In the genomic region with DNA sequence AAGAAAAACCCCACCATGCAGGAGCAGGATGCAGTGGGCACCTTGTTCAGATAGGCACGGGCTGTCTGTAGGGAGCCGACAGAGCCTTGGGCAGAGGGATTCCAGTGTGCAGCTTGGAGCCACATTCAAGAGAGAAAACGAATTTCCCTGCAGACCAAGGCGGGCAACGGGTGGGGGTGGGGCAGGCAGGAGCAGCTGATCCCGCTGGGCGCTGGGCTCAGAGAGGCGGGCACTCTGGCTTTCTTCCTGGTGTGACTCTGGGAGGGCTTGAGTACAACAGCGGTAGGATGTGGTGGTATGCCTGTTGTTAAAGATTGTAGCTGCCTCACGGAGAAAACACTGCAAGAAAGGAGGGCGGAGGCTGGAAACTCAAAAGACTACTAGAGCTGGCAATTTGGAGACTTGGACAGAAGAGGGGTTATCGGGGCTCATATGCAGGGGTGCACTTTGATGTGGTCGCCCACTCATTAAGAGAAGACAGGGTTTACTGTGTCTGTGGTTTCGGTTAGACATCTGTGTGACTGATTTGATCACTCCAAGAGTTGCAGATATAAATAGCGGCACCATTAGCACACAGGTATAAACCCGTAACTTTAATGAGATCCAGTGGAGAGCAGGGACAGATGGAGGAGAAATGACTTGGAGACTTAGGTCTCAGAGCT, we compare ENCODE assay signal across 8 mouse cellular contexts.
A peak's percentile ranks its signal among the peaks of the same experiment; 100 is the strongest.
DNase-seq lines count a peak whose midpoint lies in the region; ATAC-seq and TF ChIP-seq lines count a peak whose summit lies in the region.

No protein-coding gene starts in this region.

- no peaks in the 10 kb centered on the region; the same call in 1 of the 2 replicates for H3K27me3 ChIP-seq in forebrain, embryonic 12.5 days
- H3K27me3 ChIP-seq in limb, embryonic 15.5 days = 0 out of 2 replicates have a peak, but pooled peaks cover 4% of the 10 kb centered on the region
- H3K27me3 ChIP-seq in stomach, postnatal 0 days (ENCODE audit: control insufficient read depth, insufficient read depth, low read length) = no peaks in the 10 kb centered on the region

- WGBS in forebrain, embryonic 12.5 days = 10% methylated on average over 16 of the region's 16 CpGs
- WGBS in limb, embryonic 15.5 days = 7% methylated on average over 16 of the region's 16 CpGs
- 12% methylated on average over 16 of the region's 16 CpGs for WGBS in stomach, postnatal 0 days

- H3K9me3 ChIP-seq in forebrain, embryonic 12.5 days = no peaks in the 10 kb centered on the region
- no peaks in the 10 kb centered on the region for H3K9me3 ChIP-seq in limb, embryonic 15.5 days
- no peaks in the 10 kb centered on the region for H3K9me3 ChIP-seq in stomach, postnatal 0 days (ENCODE audit: control insufficient read depth, low read length)

- peak; percentile 11 for DNase-seq in kidney, postnatal 10 days
- DNase-seq in kidney, adult 8-10 months = no peak
- peak; percentile 26 for DNase-seq in cerebellum, adult 8-10 months
- DNase-seq in stomach, postnatal 0 days (ENCODE audit: low spot score) = peak; percentile 23
- DNase-seq in urinary bladder, postnatal 25 days (ENCODE audit: low spot score) = no peak
- no peak for DNase-seq in layer of hippocampus, adult 9-11 months

- no peak for TF ChIP-seq CTCF in stomach, postnatal 0 days (IDR thresholded peaks at IDR 0.05; ENCODE audit: low read depth)

- peaks cover 26% of the 10 kb centered on the region for H3K4me1 ChIP-seq in forebrain, embryonic 12.5 days
- H3K4me1 ChIP-seq in limb, embryonic 15.5 days = peaks cover 5% of the 10 kb centered on the region; the same call in 1 of the 2 replicates
- no peaks in the 10 kb centered on the region for H3K4me1 ChIP-seq in stomach, postnatal 0 days (replicated peaks; ENCODE audit: control insufficient read depth, insufficient read depth)

- H3K9ac ChIP-seq in forebrain, embryonic 12.5 days = peak overlapping the region; percentile 47; the same call in 1 of the 2 replicates
- no peak overlapping the region for H3K9ac ChIP-seq in limb, embryonic 15.5 days
- no peak overlapping the region for H3K9ac ChIP-seq in stomach, postnatal 0 days (ENCODE audit: low read length)

- peak overlapping the region; percentile 48; the same call in 1 of the 2 replicates for H3K27ac ChIP-seq in forebrain, embryonic 12.5 days
- H3K27ac ChIP-seq in limb, embryonic 15.5 days = no peak overlapping the region
- no peak overlapping the region for H3K27ac ChIP-seq in stomach, postnatal 0 days (replicated peaks)

- ATAC-seq in forebrain, embryonic 12.5 days (ENCODE audit: low FRiP score) = peak; percentile 86
- ATAC-seq in limb, embryonic 15.5 days (ENCODE audit: insufficient number of reproducible peaks, low FRiP score, low TSS enrichment, low read depth) = no peak
- ATAC-seq in stomach, postnatal 0 days (ENCODE audit: low FRiP score, low TSS enrichment) = no peak

- H3K36me3 ChIP-seq in forebrain, embryonic 12.5 days (replicated peaks) = no peaks in the 10 kb centered on the region
- no peaks in the 10 kb centered on the region for H3K36me3 ChIP-seq in limb, embryonic 15.5 days
- no peaks in the 10 kb centered on the region for H3K36me3 ChIP-seq in stomach, postnatal 0 days (ENCODE audit: control insufficient read depth, insufficient read depth, low read length)

- TF ChIP-seq EP300 in stomach, postnatal 0 days (optimal IDR thresholded peaks at IDR 0.05) = no peak

- peak overlapping the region; percentile 54 for H3K4me2 ChIP-seq in forebrain, embryonic 12.5 days
- H3K4me2 ChIP-seq in limb, embryonic 15.5 days = peak overlapping the region; percentile 31
- H3K4me2 ChIP-seq in stomach, postnatal 0 days (replicated peaks; ENCODE audit: low read depth) = peak overlapping the region; percentile 15

- H3K4me3 ChIP-seq in forebrain, embryonic 12.5 days (replicated peaks) = peak overlapping the region; percentile 30
- no peak overlapping the region; the same call in 1 of the 2 replicates for H3K4me3 ChIP-seq in limb, embryonic 15.5 days
- no peak overlapping the region for H3K4me3 ChIP-seq in stomach, postnatal 0 days (ENCODE audit: low read depth, low read length)

Comparison
In these comparisons a context has a peak if more than half of its experiments do, and no peak if none do; other contexts are left out.
1. DNase-seq: peak in kidney, postnatal 10 days (single experiment), cerebellum, adult 8-10 months (single experiment) and stomach, postnatal 0 days (single experiment); none in kidney, adult 8-10 months (0 of 2), urinary bladder, postnatal 25 days (single experiment) and layer of hippocampus, adult 9-11 months (single experiment).
2. Peak in every context shown above with its lines, with median percentiles within 50 percentile points of each other: H3K4me2 ChIP-seq.